Mouse (Mus musculus) thymus, adult 2 months (tissue): ENCODE measurements around the gene Slc4a4. TPM values are rescaled to one million over a fixed set of nuclear protein-coding genes. Genes with fewer than 3 reads are reported as not detected.

Experiments used
- DNase-seq: peaks from one replicate; pipeline ENCODE4 v3.0.0; 2021
- H3K27ac ChIP-seq: fragments of 200-500 bp; 2 replicates; pipeline ENCODE4 v1.5.1; 2012; ENCODE audit warnings: low read length, control low read depth; ENCODE audit not compliant: control insufficient read depth, insufficient read depth
- H3K27me3 ChIP-seq: fragments of 200-500 bp; 2 replicates; pipeline ENCODE4 v1.6.1; 2012; ENCODE audit warnings: mild to moderate bottlenecking, low read length, moderate library complexity, mixed read lengths; ENCODE audit not compliant: control insufficient read depth, insufficient read depth
- H3K36me3 ChIP-seq: fragments of 200-500 bp; 2 replicates; pipeline ENCODE4 v1.6.1; 2012; ENCODE audit warnings: mild to moderate bottlenecking, low read length, moderate library complexity; ENCODE audit not compliant: control insufficient read depth, insufficient read depth
- H3K4me1 ChIP-seq: fragments of 200-500 bp; replicated peaks from 2 replicates; pipeline ENCODE4 v1.6.1; 2012; ENCODE audit warnings: low read length; ENCODE audit not compliant: control insufficient read depth, insufficient read depth
- H3K4me3 ChIP-seq: fragments of 200-500 bp; 2 replicates; pipeline ENCODE4 v1.5.1; 2012; ENCODE audit warnings: mild to moderate bottlenecking, low read length, control low read depth, moderate library complexity; ENCODE audit not compliant: control insufficient read depth, insufficient read depth
- CTCF ChIP-seq: fragments of 200-500 bp; IDR thresholded peaks from 2 replicates; pipeline ENCODE4 v1.5.1; 2012; ENCODE audit warnings: mild to moderate bottlenecking, control low read depth, low read length, moderate library complexity, borderline replicate concordance; ENCODE audit not compliant: control insufficient read depth, poor library complexity, insufficient read depth; ENCODE audit errors: extremely low read depth
- POLR2A ChIP-seq: fragments of 200-500 bp; IDR thresholded peaks from 2 replicates; pipeline ENCODE4 v1.6.1; 2012; ENCODE audit warnings: mild to moderate bottlenecking, low read length, control low read depth, moderate library complexity; ENCODE audit not compliant: control insufficient read depth, poor library complexity, insufficient read depth; ENCODE audit errors: extremely low read depth
- whole genome bisulfite sequencing: fragments of 180-500 bp; shearing (Covaris S2); methylation state at CpG from one replicate; pipeline ENCODE4 v1.1.7; 2018; 5-methylcytosine and 5-hydroxymethylcytosine counted together
- polyA plus RNA-seq: library from polyadenylated mRNA; depleted of rRNA; stranded (reverse); fragments of >200 nt; gene quantifications from 2 replicates; pipeline ENCODE4 v1.2.3, GENCODE M21; 2012

Gene Slc4a4
- polyA plus RNA-seq, 1 experiment: 2.0 TPM

DNA sequence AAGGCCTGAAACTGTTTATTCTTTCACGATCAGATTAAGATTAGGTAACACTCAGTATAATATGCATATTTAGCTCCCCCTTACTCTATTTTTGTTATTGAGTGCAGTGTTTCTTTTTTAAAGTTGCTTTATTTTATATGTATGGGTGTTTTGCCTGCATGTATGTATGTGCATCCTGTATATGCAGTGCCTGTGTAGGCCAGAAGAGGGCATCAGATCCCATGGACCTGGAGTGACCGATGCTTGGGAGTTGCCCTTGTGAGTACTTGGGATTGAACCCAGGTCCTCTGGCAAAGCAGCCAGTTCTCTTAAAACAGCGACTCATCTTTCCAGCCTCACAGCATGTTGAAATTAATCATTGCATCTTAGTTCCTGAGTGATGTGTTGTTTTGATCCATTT is 21.0 kb downstream of the Slc4a4 start:
- WGBS: 96% methylated on average over 3 of the region's 3 CpGs
- Histone ChIP-seq H3K4me1 (no peaks in the 10 kb centered on the region), H3K27ac (no peak overlapping the region), H3K27me3 (no peaks in the 10 kb centered on the region), H3K36me3 (no peaks in the 10 kb centered on the region), H3K4me3 (no peak overlapping the region)
- TF ChIP-seq POLR2A (no peak), CTCF (no peak)
- no peak for DNase-seq

DNA sequence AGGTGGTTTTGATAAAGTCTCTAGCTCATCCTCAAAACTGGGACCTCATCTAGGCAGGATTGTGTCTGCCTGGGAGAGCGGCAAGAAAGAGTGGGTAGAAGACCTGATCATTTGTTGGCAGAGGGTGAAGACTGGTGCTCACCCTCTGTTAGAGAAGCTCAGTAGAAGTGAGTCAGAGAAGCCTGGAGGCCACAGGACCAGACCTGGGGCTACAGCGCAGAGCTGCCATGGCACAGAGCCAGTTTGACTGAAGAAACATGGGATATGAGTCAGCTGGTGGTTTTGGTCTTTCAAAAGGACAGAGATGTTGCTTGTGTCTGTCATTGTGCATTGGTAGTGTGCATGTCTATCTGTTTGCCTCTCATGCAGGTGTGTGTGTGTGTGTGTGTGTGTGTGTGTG is 26.0 kb downstream of the Slc4a4 start:
- no peak overlapping the region for H3K4me3 ChIP-seq
- TF ChIP-seq POLR2A (no peak), CTCF (no peak)
- H3K4me1 ChIP-seq: no peaks in the 10 kb centered on the region
- no peak for DNase-seq
- H3K27me3 ChIP-seq: no peaks in the 10 kb centered on the region
- H3K27ac ChIP-seq: no peak overlapping the region
- WGBS: 70% methylated on average over 2 of the region's 2 CpGs
- no peaks in the 10 kb centered on the region for H3K36me3 ChIP-seq

DNA sequence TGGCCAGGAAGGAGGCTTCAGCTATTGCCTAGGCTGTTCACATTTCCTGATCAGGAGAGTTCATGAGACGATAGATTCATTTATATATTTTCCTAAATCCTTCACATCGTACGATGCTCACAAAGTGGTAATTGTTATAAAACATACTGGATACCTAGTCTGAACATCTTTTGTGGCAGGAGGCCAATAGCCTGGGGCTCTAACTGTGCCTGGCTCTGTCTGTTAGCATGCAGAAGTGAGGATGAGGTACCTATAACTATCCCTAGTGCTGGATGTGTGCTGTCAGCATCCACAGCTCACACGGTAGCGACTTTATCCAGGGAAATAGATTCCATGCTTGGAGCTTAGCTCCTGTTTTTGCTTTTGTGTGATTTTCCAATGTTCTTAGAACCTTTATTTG is 28.5 kb downstream of the Slc4a4 start:
- DNase-seq: no peak
- WGBS: 97% methylated on average over 5 of the region's 5 CpGs

DNA sequence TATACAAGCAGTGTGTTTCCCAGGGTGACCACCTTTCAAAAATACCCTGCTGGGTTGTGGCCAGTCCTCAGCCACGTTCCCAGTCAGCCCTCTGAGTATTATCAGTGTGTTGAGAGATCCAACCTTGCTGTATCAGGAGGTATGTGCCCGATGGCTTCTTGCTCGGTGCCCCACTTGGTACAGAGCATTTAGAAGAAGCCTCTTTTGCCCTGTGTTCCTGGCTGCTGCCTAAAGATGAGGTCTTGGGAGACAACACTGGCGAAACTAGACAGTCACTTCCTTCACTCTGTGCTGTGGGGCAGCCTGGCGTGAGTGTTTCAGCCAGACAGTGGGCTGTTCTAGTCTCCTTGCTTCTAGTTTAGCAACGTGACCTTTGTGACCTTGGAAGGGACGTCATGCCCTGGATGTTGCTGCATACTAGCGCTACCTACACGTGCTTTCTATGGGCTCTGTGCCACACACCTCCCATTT is 29.9 kb downstream of the Slc4a4 start:
- H3K27ac ChIP-seq: no peak overlapping the region
- 86% methylated on average over 9 of the region's 9 CpGs for WGBS

More for the DNA sequence above, 28.5 kb downstream of the Slc4a4 start:
- no peaks in the 10 kb centered on the region for H3K4me1 ChIP-seq
- H3K27ac ChIP-seq: no peak overlapping the region
- H3K27me3 ChIP-seq: no peaks in the 10 kb centered on the region
- H3K36me3 ChIP-seq: no peaks in the 10 kb centered on the region
- TF ChIP-seq CTCF (no peak), POLR2A (no peak)
- H3K4me3 ChIP-seq: no peak overlapping the region

DNA sequence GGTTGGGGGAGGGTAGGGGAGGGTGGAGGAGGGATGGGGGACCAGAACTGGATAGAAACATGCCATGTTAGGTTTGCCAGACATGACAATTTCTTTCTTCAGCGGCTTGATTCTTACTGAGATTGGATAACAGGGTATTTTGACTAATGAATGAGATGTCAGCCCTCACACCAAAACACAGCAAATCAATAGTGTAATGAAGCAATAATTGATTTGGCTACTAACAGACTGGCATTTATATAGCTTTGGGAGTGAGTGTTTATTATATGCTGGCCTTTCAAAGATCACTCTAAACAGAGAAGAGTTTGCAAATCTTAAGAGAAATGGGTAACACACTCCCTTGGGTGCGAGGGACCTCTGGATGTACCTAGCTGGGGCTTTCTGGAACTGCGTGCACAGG is 30.6 kb downstream of the Slc4a4 start:
- Histone ChIP-seq H3K4me3 (no peak overlapping the region), H3K27me3 (no peaks in the 10 kb centered on the region), H3K4me1 (no peaks in the 10 kb centered on the region), H3K36me3 (no peaks in the 10 kb centered on the region), H3K27ac (no peak overlapping the region)
- DNase-seq: no peak
- WGBS: 93% methylated on average over 3 of the region's 3 CpGs
- TF ChIP-seq CTCF (no peak), POLR2A (no peak)

More for the DNA sequence above, 29.9 kb downstream of the Slc4a4 start:
- TF ChIP-seq CTCF: no peak
- H3K4me3 ChIP-seq: no peak overlapping the region
- no peak for DNase-seq
- H3K27me3 ChIP-seq: no peaks in the 10 kb centered on the region
- H3K4me1 ChIP-seq: no peaks in the 10 kb centered on the region
- no peaks in the 10 kb centered on the region for H3K36me3 ChIP-seq

DNA sequence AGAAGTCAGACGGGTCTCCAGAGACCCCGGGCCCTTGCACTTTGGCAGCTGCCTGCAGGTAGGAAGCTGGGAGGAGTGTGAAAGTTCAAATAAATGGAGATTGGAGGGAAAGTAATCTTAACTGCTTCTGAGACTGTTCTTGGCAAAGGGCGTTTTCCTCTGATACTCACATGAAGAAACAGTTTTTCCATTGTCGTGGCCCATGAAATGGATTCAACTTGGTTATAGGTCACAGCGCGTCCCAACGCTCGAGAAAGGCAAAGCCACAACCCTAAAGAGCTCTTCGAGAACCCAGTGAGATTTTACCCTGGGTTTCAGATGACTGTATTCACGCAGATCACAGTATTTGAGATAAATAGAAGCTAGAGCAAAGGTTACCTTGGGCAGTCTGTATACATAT is 31.0 kb downstream of the Slc4a4 start:
- Histone ChIP-seq H3K27ac (no peak overlapping the region), H3K36me3 (no peaks in the 10 kb centered on the region), H3K27me3 (no peaks in the 10 kb centered on the region), H3K4me1 (no peaks in the 10 kb centered on the region), H3K4me3 (no peak overlapping the region)
- DNase-seq: no peak
- TF ChIP-seq CTCF (no peak), POLR2A (no peak)
- 89% methylated on average over 10 of the region's 10 CpGs for WGBS

DNA sequence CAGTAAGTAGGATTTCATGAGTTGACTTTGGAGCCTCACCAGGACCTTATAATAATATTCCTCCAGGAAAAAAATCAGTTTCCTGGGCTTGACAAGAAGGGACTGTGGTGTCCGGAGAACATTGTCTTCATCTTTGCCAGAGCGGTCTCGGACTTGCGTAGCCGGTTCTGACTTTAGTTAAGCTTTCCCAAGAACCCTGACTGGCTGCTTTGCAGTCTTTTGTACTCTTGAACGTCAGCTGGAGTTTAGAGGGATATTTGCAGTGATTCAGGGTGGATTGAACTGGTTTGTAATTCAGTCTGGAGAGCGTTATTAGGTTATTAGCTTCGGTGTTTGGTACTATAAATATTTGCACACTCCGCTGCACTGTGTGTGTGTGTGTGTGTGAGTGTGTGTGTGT is 31.9 kb downstream of the Slc4a4 start:
- H3K27me3 ChIP-seq: no peaks in the 10 kb centered on the region
- H3K27ac ChIP-seq: no peak overlapping the region
- WGBS: 89% methylated on average over 9 of the region's 9 CpGs
- no peak for TF ChIP-seq POLR2A
- TF ChIP-seq CTCF: no peak
- no peaks in the 10 kb centered on the region for H3K4me1 ChIP-seq
- no peak for DNase-seq
- H3K36me3 ChIP-seq: no peaks in the 10 kb centered on the region
- no peak overlapping the region for H3K4me3 ChIP-seq
